Mouse (Mus musculus) activated CD4-positive, CD25-positive, alpha-beta regulatory T cell, adult 9 weeks (primary cell): ENCODE measurements around the gene Mgp. TPM values are rescaled to one million over a fixed set of nuclear protein-coding genes. Genes with fewer than 3 reads are reported as not detected.

Source experiments
- polyA plus RNA-seq: library from polyadenylated mRNA; unstranded; fragments of 100-300 nt; shearing (Covaris generic); gene quantifications from one replicate; pipeline ENCODE4 v1.2.1, GENCODE M21; 2017

Mgp gene
- not detected for polyA plus RNA-seq

GRCm38 (mm10) chr6:136875670-136876069 is at the start of gene Mgp:
Gene Mgp, minus strand, starts transcription at chr6:136875823.

GRCm38 (mm10) chr6:136923532-136923931 is 47.9 kb upstream of the Mgp start, which contains the start of gene Pde6h:
Gene Pde6h, plus strand, starts transcription at chr6:136923832.

GRCm38 (mm10) chr6:136922080-136922479 is 46.5 kb upstream of the Mgp start, which contains the start of gene Erp27:
Gene Erp27, minus strand, starts transcription at chr6:136922180.

GRCm38 (mm10) chr6:136857186-136857872 is 18.3 kb downstream of the Mgp start, which contains the start of gene Art4:
Gene Art4, minus strand, starts transcription at chr6:136857733.

GRCm38 (mm10) chr6:136835352-136835751 is 40.3 kb downstream of the Mgp start, which contains the start of gene Smco3:
Gene Smco3, minus strand, starts transcription at chr6:136835452.

GRCm38 (mm10) chr6:136827881-136828561 is 47.6 kb downstream of the Mgp start, which contains the start of gene Wbp11:
Gene Wbp11, minus strand, starts transcription at chr6:136828233.

GRCm38 (mm10) chr6:136827516-136827880 is 48.1 kb downstream of the Mgp start, which contains the start of gene BC049715:
Gene BC049715, plus strand, starts transcription at chr6:136827626.

Other genes with a start within 250 kb of the Mgp start
- gene Plbd1, start 213.9 kb downstream of the Mgp start, polyA plus RNA-seq = 2.5 TPM
- gene Gucy2c, start 94.1 kb downstream of the Mgp start, polyA plus RNA-seq = not detected
- gene Hist4h4, start 71.4 kb downstream of the Mgp start, polyA plus RNA-seq = 1.2 TPM
- 43.2 TPM for gene H2afj, start 67.6 kb downstream of the Mgp start, polyA plus RNA-seq
- 1.7 TPM for gene BC049715, start 48.2 kb downstream of the Mgp start, polyA plus RNA-seq
- gene Wbp11, start 47.6 kb downstream of the Mgp start, polyA plus RNA-seq = 100 TPM
- gene Smco3, start 40.4 kb downstream of the Mgp start, polyA plus RNA-seq = not detected
- 2.3 TPM for gene Art4, start 18.1 kb downstream of the Mgp start, polyA plus RNA-seq
- gene Erp27, start 46.4 kb upstream of the Mgp start, polyA plus RNA-seq = 1.7 TPM
- not detected for gene Pde6h, start 48.0 kb upstream of the Mgp start, polyA plus RNA-seq
- 2,714 TPM for gene Arhgdib, start 66.1 kb upstream of the Mgp start, polyA plus RNA-seq